Mouse (Mus musculus) testis, adult 2 months (tissue): ENCODE data around the gene Megf11.

ENCODE experiments used
- CTCF ChIP-seq: fragments of 200-500 bp; IDR thresholded peaks from 2 replicates; pipeline ENCODE4 v1.5.1; 2012; ENCODE audit warnings: low read depth, mild to moderate bottlenecking, inconsistent platforms, low read length, moderate library complexity; ENCODE audit not compliant: control insufficient read depth, insufficient read depth, insufficient replicate concordance
- POLR2A ChIP-seq: fragments of 200-500 bp; IDR thresholded peaks from 2 replicates; pipeline ENCODE4 v1.6.1; 2012; ENCODE audit warnings: low read depth, mild to moderate bottlenecking, inconsistent platforms, low read length, moderate library complexity; ENCODE audit not compliant: control insufficient read depth

DNA sequence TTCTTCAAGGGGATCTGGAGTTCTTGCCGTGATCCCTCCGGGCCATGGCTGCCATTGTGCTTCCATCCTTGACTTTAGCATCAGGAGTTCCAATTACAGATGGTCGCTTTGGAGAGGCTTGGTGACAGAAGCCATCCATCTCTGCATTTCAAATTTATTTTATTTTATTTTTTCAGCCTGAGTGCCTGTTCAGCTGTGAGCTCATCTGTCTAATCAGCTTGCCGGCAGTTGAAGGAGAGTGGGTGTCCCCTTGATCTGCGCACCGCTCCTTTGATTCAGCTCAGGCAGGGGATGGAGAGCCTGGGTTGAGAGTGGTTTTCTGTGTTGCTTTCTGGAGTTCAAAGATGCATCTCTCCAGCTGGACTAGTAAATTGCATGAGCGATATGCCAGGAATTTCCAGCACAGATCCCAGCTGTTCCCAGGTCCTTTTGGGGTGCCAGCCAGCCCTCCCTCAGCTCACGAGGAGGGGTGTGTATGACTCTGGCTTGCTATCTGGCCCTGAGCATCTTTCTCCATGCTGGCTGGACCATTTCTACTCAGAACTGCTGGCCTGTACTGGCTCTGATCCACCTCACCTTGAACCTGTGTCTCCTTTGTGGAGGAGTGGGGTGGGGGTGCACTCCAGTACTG, 36.7 kb downstream of the Megf11 start:
- TF ChIP-seq POLR2A (no peak), CTCF (no peak)
